Mouse (Mus musculus) C2C12 (cell line): ENCODE results near the gene Fabp7. TPM values are rescaled to one million over a fixed set of nuclear protein-coding genes. Genes with fewer than 3 reads are reported as not detected.

ENCODE experiments used
- H3K27me3 ChIP-seq: one replicate; pipeline ENCODE4 v1.6.1; 2011; ENCODE audit not compliant: control insufficient read depth, insufficient read depth, insufficient read length
- H3K36me3 ChIP-seq: one replicate; pipeline ENCODE4 v1.6.1; 2011; ENCODE audit not compliant: control insufficient read depth, insufficient read depth
- H3K4me3 ChIP-seq: one replicate; pipeline ENCODE4 v1.5.1; 2011; ENCODE audit warnings: mild to moderate bottlenecking, control low read depth; ENCODE audit not compliant: poor library complexity, insufficient read depth, severe bottlenecking
- H3K79me2 ChIP-seq: one replicate; pipeline ENCODE4 v1.6.1; 2011; ENCODE audit not compliant: control insufficient read depth, insufficient read depth
- H3K79me3 ChIP-seq: one replicate; pipeline ENCODE4 v1.6.1; 2011; ENCODE audit warnings: low read depth, control low read depth
- H3ac ChIP-seq: one replicate; pipeline ENCODE3; 2011; ENCODE audit warnings: low read depth; ENCODE audit not compliant: control insufficient read depth, insufficient read length
- CEBPB ChIP-seq: IDR thresholded peaks from one replicate; pipeline ENCODE4 v1.6.1; 2011; ENCODE audit warnings: low read depth, mild to moderate bottlenecking, control low read depth, moderate library complexity
- CTCF ChIP-seq: IDR thresholded peaks from one replicate; pipeline ENCODE4 v1.5.1; 2011; ENCODE audit not compliant: control insufficient read depth, insufficient read depth, insufficient read length
- FOSL1 ChIP-seq: IDR thresholded peaks from one replicate; pipeline ENCODE4 v1.8.0; 2011; ENCODE audit warnings: mild to moderate bottlenecking, low read length; ENCODE audit not compliant: poor library complexity, insufficient read depth, severe bottlenecking
- MAX ChIP-seq: IDR thresholded peaks from one replicate; pipeline ENCODE4 v1.6.1; 2011; ENCODE audit warnings: mild to moderate bottlenecking, control low read depth
- MYOD1 ChIP-seq: IDR thresholded peaks from one replicate; pipeline ENCODE4 v1.6.1; 2011; ENCODE audit warnings: low read depth; ENCODE audit not compliant: control insufficient read depth, insufficient read length
- MYOG ChIP-seq: IDR thresholded peaks from one replicate; pipeline ENCODE4 v1.6.1; 2011; ENCODE audit not compliant: control insufficient read depth, insufficient read length; ENCODE audit errors: extremely low read depth
- USF1 ChIP-seq: IDR thresholded peaks from one replicate; pipeline ENCODE4 v1.6.1; 2011; ENCODE audit warnings: low read depth, mild to moderate bottlenecking, control low read depth, moderate library complexity
- long read RNA-seq, 2 experiments: library from polyadenylated mRNA; unstranded; transcript quantifications; one replicate each; pipeline ENCODE4 v2.0.0; 2019 to 2020
- polyA plus RNA-seq: library from polyadenylated mRNA; unstranded; fragments of >200 nt; fragmentation: generic; extraction: Trizol; gene quantifications from one replicate; pipeline ENCODE4 v1.2.1, GENCODE M21; 2012; ENCODE audit warnings: missing spikeins

Gene Fabp7
- polyA plus RNA-seq = 3.9 TPM
- long read RNA-seq, experiment 1 = 0 reads
- long read RNA-seq, experiment 2 = 0 reads

DNA sequence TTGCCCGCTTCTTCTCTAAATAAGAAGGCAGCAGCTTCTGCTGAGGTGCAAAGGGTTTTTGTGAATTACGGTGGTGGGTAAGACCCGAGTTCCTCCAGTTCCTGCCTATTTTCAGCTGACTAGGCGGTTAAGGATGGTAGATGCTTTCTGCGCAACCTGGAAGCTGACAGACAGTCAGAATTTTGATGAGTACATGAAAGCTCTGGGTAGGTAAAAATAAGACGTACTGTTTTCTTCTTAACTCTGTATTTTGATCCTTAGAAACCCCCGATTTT lies at the start of gene Fabp7:
Gene Fabp7, plus strand, starts transcription at position 6 of the 275 bp plus-strand sequence.
- no peaks in the 10 kb centered on the region for H3K79me2 ChIP-seq
- no peak within 1 kb of the TSS for H3K4me3 ChIP-seq
- H3K27me3 ChIP-seq = no peaks in the 10 kb centered on the region
- TF ChIP-seq USF1 (no peak), FOSL1 (no peak), CTCF (no peak), MAX (no peak), MYOG (no peak), CEBPB (no peak), MYOD1 (no peak)
- no peaks in the 10 kb centered on the region for H3K79me3 ChIP-seq
- H3ac ChIP-seq = no peak within 1 kb of the TSS
- no peaks in the 10 kb centered on the region for H3K36me3 ChIP-seq

DNA sequence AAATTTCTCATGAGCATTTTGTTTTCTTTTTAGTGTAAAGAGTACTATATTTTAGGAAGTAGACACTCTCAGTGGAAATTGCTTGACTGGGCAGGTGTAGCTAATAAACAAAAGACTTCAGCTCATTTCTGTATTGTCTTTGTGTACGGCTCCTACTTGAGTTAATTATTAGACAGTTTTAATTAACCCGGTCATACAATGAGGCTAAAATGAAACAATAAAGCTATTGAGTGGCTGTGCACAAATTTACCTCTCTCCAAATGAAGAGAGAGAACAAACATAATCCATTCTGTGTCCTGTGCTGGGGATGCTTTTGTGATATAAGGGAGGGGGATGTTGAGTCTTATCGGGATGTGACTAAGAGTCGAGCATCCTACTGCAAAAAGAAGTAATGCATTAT lies 43.9 kb upstream of the Fabp7 start:
- no peaks in the 10 kb centered on the region for H3K27me3 ChIP-seq
- no peak overlapping the region for H3K4me3 ChIP-seq
- no peak overlapping the region for H3ac ChIP-seq
- H3K36me3 ChIP-seq = no peaks in the 10 kb centered on the region
- H3K79me3 ChIP-seq = no peaks in the 10 kb centered on the region
- no peaks in the 10 kb centered on the region for H3K79me2 ChIP-seq
- TF ChIP-seq MYOD1 (no peak), MYOG (no peak), CEBPB (no peak), CTCF (no peak), FOSL1 (no peak)

DNA sequence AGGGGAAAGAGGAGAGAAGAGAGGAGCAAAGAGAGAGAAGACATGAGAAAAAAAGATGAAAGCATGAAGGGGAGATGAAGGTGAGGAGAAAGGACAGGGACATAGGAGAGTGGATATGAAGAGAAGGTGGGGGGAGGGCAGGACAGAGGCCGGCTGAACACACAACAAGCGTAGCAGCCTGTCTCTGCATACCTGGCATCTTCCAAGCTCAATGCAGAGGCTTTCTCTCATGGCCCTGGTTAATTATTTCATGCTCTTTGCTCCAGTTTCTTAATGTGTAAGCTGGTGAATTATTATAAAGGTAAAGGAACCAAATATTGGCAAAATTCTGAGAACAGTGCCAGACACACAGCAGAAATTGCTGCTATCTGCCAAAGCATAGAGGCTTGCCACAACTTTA lies 43.3 kb upstream of the Fabp7 start:
- TF ChIP-seq MYOD1 (no peak), MAX (no peak), CEBPB (no peak), CTCF (no peak), MYOG (no peak), FOSL1 (no peak), USF1 (no peak)
- Histone ChIP-seq H3K4me3 (no peak overlapping the region), H3K27me3 (no peaks in the 10 kb centered on the region), H3ac (no peak overlapping the region), H3K79me2 (no peaks in the 10 kb centered on the region), H3K79me3 (no peaks in the 10 kb centered on the region), H3K36me3 (no peaks in the 10 kb centered on the region)

DNA sequence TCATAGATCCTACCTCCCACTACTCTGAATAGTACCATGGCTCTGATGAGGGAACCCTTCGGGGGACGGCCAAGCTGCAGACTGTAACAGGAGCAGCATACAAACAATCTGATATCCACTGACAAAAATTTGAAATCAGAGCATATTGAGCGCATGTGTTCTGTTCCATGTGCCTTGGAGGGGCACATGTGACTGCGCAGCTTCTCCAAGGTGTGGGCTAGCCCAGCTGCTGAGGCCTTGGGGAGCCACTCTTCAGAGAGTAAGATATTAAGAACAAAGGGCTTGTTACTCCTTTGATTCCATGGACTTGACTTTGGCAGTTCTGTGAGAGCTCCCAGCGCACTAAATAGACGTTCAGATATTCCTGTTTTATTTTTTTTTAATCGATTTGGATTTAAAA lies 41.6 kb upstream of the Fabp7 start:
- Histone ChIP-seq H3K79me2 (no peaks in the 10 kb centered on the region), H3K36me3 (no peaks in the 10 kb centered on the region), H3ac (no peak overlapping the region), H3K27me3 (no peaks in the 10 kb centered on the region), H3K4me3 (no peak overlapping the region), H3K79me3 (no peaks in the 10 kb centered on the region)
- TF ChIP-seq CEBPB (no peak), CTCF (no peak), MAX (no peak), MYOD1 (no peak), MYOG (no peak), USF1 (no peak), FOSL1 (no peak)

DNA sequence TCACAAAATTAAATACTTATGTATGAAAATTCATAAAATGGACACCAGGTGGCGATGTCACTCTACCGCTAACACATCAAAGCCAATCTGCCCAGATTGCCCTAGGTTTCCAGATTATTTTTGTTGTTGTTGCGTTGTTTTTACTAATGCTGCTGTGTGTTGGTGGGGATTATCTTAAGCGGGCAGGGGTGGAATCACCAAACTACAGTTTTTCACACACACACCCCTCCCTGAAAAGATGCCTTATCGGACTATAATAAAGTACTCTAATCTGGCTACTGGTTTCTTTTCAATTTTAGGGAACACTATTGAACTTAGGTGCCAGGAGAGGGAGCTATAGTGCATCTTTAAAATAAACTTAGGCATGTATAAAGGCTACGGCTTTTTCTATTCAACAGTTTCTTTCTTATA lies 41.1 kb upstream of the Fabp7 start:
- no peak overlapping the region for H3ac ChIP-seq
- no peaks in the 10 kb centered on the region for H3K79me3 ChIP-seq
- no peaks in the 10 kb centered on the region for H3K27me3 ChIP-seq
- TF ChIP-seq FOSL1 = no peak
- TF ChIP-seq CTCF = peak; percentile 24
- TF ChIP-seq MAX = no peak
- H3K36me3 ChIP-seq = no peaks in the 10 kb centered on the region
- no peaks in the 10 kb centered on the region for H3K79me2 ChIP-seq
- H3K4me3 ChIP-seq = no peak overlapping the region

DNA sequence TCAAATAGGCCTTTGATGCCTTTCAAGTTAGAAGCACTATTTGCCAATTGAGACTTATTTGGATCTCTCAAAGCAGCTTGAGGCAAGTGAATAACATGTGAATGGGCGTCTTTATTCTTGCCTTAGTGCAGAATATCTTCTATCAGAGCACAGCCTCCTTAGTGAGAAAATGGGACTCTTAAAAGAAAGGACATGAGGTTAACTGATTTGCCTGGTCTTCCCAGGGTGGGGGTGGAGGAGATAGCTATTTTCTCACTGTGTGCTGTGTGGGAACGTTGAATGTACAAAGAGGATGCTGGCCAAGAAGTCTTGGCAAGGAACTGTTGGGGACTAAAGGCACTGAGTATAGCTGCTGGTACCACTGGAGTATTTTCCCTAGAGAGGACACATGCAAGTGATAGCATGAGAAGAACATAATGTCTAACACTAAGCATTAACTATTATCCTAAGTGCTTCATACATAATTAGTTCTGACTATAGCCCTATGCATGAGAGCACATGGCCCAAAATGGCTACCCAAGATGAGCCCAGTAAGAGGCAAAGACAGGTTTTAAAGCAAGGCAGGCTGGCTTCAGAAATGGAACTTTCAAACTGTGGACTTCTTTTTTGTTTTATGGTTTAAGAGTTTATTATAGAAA lies 40.4 kb upstream of the Fabp7 start:
- no peak for TF ChIP-seq MYOD1
- TF ChIP-seq MAX = no peak
- TF ChIP-seq CTCF = no peak
- no peak for TF ChIP-seq MYOG
- TF ChIP-seq CEBPB = no peak
- no peak for TF ChIP-seq FOSL1
- TF ChIP-seq USF1 = no peak
- H3K36me3 ChIP-seq = no peaks in the 10 kb centered on the region
- no peak overlapping the region for H3K4me3 ChIP-seq
- no peaks in the 10 kb centered on the region for H3K27me3 ChIP-seq
- H3K79me2 ChIP-seq = no peaks in the 10 kb centered on the region
- H3ac ChIP-seq = no peak overlapping the region
- H3K79me3 ChIP-seq = no peaks in the 10 kb centered on the region
